Mouse (Mus musculus): ENCODE data around the gene Krcc1. TPM values are rescaled to one million over a fixed set of nuclear protein-coding genes. Genes with fewer than 3 reads are reported as not detected.

Krcc1 gene
- total and polyA plus RNA-seq, 2 experiments from 2014 or later: 47.8 to 82.5 TPM

DNA sequence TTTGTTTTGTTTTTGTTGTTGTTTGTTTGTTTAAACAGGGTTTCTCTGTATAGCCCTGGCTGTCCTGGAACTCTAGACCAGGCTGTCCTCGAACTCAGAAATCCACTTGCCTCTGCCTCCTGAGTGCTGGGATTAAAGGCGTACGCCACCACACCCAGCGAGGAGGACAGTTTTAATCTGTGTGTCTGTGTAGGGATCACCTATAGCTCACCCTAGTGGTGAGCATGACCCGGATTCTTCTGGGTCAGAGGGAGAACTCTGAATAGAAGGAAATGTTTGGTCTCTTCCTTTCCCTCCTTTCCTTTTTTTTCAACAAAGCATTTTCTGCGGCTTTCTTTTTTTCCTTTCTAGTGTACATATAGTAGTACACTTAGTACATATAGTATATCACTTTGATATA lies 23.8 kb downstream of the Krcc1 start:
- Histone ChIP-seq H3K4me3 (ENCODE audit: low read depth, low read length) (no peak overlapping the region), H3K4me2 (ENCODE audit: low read depth, low read length) (no peak overlapping the region), H3K27ac (ENCODE audit: low read depth) (no peak overlapping the region), H3K27me3 (ENCODE audit: control insufficient read depth, insufficient read depth, low read length) (no peaks in the 10 kb centered on the region), H3K36me3 (replicated peaks; ENCODE audit: control insufficient read depth, insufficient read depth, low read length) (no peaks in the 10 kb centered on the region), H3K9ac (replicated peaks; ENCODE audit: low read depth, low read length) (no peak overlapping the region), H3K4me1 (ENCODE audit: control insufficient read depth, insufficient read depth) (no peaks in the 10 kb centered on the region), H3K9me3 (replicated peaks; ENCODE audit: control insufficient read depth, low read length) (no peaks in the 10 kb centered on the region)
- DNase-seq (ENCODE audit: low spot score) (no peak), ATAC-seq (ENCODE audit: insufficient read depth, low read depth) (no peak)
- TF ChIP-seq EP300 (IDR thresholded peaks at IDR 0.05; ENCODE audit: low read depth): no peak
- TF ChIP-seq CTCF (IDR thresholded peaks at IDR 0.05; ENCODE audit: low read depth): no peak; the same call in none of the 2 replicates
- 63% methylated on average over 6 of the region's 6 CpGs for WGBS

DNA sequence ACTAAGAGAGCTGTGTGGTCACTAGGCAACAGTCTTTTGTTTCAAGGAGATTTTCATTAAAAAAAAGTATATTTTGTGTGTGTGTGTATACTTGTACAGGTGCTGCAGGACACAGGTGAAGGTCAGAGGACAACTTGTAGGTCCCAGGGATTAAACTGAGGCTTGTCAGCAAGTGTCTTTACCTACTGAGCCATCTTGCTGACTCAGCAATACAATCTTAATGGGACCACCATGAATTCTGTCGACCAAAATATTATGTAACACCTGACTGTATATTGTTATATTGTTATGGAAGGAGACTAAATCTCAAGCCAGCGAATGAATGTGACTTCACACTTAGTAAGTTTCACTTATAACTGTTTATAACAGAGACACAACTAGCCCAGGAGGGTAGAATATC lies 26.6 kb downstream of the Krcc1 start:
- DNase-seq (ENCODE audit: low spot score): no peak
- WGBS: 64% methylated on average over 2 of the region's 2 CpGs

GRCm38 (mm10) chr6:71298751-71299150 lies 27.3 kb downstream of the Krcc1 start:
- H3K27ac ChIP-seq (ENCODE audit: low read depth): no peak overlapping the region
- DNase-seq (ENCODE audit: low spot score) (no peak), ATAC-seq (ENCODE audit: insufficient read depth, low read depth) (no peak)
- no peak overlapping the region for H3K4me3 ChIP-seq (ENCODE audit: low read depth, low read length)
- H3K4me2 ChIP-seq (ENCODE audit: low read depth, low read length): no peak overlapping the region
- WGBS: 46% methylated on average over 3 of the region's 3 CpGs
- no peaks in the 10 kb centered on the region for H3K27me3 ChIP-seq (ENCODE audit: control insufficient read depth, insufficient read depth, low read length)
- H3K36me3 ChIP-seq (replicated peaks; ENCODE audit: control insufficient read depth, insufficient read depth, low read length): no peaks in the 10 kb centered on the region
- TF ChIP-seq CTCF (IDR thresholded peaks at IDR 0.05; ENCODE audit: low read depth): peak; percentile 53
- TF ChIP-seq EP300 (IDR thresholded peaks at IDR 0.05; ENCODE audit: low read depth): no peak
- no peaks in the 10 kb centered on the region for H3K4me1 ChIP-seq (ENCODE audit: control insufficient read depth, insufficient read depth)
- no peak overlapping the region for H3K9ac ChIP-seq (replicated peaks; ENCODE audit: low read depth, low read length)
- no peaks in the 10 kb centered on the region for H3K9me3 ChIP-seq (replicated peaks; ENCODE audit: control insufficient read depth, low read length)

More for the DNA sequence above, 26.6 kb downstream of the Krcc1 start:
- Histone ChIP-seq H3K4me3 (ENCODE audit: low read depth, low read length) (no peak overlapping the region), H3K9ac (replicated peaks; ENCODE audit: low read depth, low read length) (no peak overlapping the region), H3K4me1 (ENCODE audit: control insufficient read depth, insufficient read depth) (no peaks in the 10 kb centered on the region), H3K27ac (ENCODE audit: low read depth) (no peak overlapping the region), H3K27me3 (ENCODE audit: control insufficient read depth, insufficient read depth, low read length) (no peaks in the 10 kb centered on the region), H3K4me2 (ENCODE audit: low read depth, low read length) (no peak overlapping the region), H3K9me3 (replicated peaks; ENCODE audit: control insufficient read depth, low read length) (no peaks in the 10 kb centered on the region), H3K36me3 (replicated peaks; ENCODE audit: control insufficient read depth, insufficient read depth, low read length) (no peaks in the 10 kb centered on the region)
- ATAC-seq (ENCODE audit: insufficient read depth, low read depth): no peak
- no peak for TF ChIP-seq EP300 (IDR thresholded peaks at IDR 0.05; ENCODE audit: low read depth)
- no peak for TF ChIP-seq CTCF (IDR thresholded peaks at IDR 0.05; ENCODE audit: low read depth)

GRCm38 (mm10) chr6:71302097-71302731 lies 30.7 kb downstream of the Krcc1 start:
- WGBS: 60% methylated on average over 6 of the region's 6 CpGs
- peak; percentile 43 for TF ChIP-seq CTCF (IDR thresholded peaks at IDR 0.05; ENCODE audit: low read depth)
- TF ChIP-seq EP300 (IDR thresholded peaks at IDR 0.05; ENCODE audit: low read depth): no peak
- Histone ChIP-seq H3K36me3 (replicated peaks; ENCODE audit: control insufficient read depth, insufficient read depth, low read length) (no peaks in the 10 kb centered on the region), H3K4me1 (ENCODE audit: control insufficient read depth, insufficient read depth) (no peaks in the 10 kb centered on the region), H3K9ac (replicated peaks; ENCODE audit: low read depth, low read length) (no peak overlapping the region), H3K9me3 (replicated peaks; ENCODE audit: control insufficient read depth, low read length) (no peaks in the 10 kb centered on the region), H3K4me2 (ENCODE audit: low read depth, low read length) (no peak overlapping the region), H3K27me3 (ENCODE audit: control insufficient read depth, insufficient read depth, low read length) (no peaks in the 10 kb centered on the region), H3K4me3 (ENCODE audit: low read depth, low read length) (no peak overlapping the region), H3K27ac (ENCODE audit: low read depth) (no peak overlapping the region)
- ATAC-seq (ENCODE audit: insufficient read depth, low read depth) (no peak), DNase-seq (ENCODE audit: low spot score) (no peak)

GRCm38 (mm10) chr6:71307486-71307885 lies 36.0 kb downstream of the Krcc1 start:
- no peak for ATAC-seq (ENCODE audit: insufficient read depth, low read depth)

More at GRCm38 (mm10) chr6:71307486-71307885, 36.0 kb downstream of the Krcc1 start:
- 77% methylated on average over 8 of the region's 8 CpGs for WGBS
- no peaks in the 10 kb centered on the region for H3K27me3 ChIP-seq (ENCODE audit: control insufficient read depth, insufficient read depth, low read length)
- no peaks in the 10 kb centered on the region for H3K36me3 ChIP-seq (replicated peaks; ENCODE audit: control insufficient read depth, insufficient read depth, low read length)
- H3K4me1 ChIP-seq (ENCODE audit: control insufficient read depth, insufficient read depth): no peaks in the 10 kb centered on the region
- H3K9ac ChIP-seq (replicated peaks; ENCODE audit: low read depth, low read length): no peak overlapping the region
- TF ChIP-seq EP300 (IDR thresholded peaks at IDR 0.05; ENCODE audit: low read depth) (no peak), CTCF (IDR thresholded peaks at IDR 0.05; ENCODE audit: low read depth) (no peak)
- peak overlapping the region; percentile 12; the same call in 1 of the 2 replicates for H3K27ac ChIP-seq (ENCODE audit: low read depth)
- DNase-seq (ENCODE audit: low spot score): no peak
- H3K9me3 ChIP-seq (replicated peaks; ENCODE audit: control insufficient read depth, low read length): no peaks in the 10 kb centered on the region
- H3K4me2 ChIP-seq (ENCODE audit: low read depth, low read length): no peak overlapping the region
- H3K4me3 ChIP-seq (ENCODE audit: low read depth, low read length): no peak overlapping the region
